Mouse (Mus musculus) lung, postnatal 0 days (tissue): ENCODE results near the gene Nod2. TPM values are rescaled to one million over a fixed set of nuclear protein-coding genes. Genes with fewer than 3 reads are reported as not detected.

Source experiments
- ATAC-seq: fragments of 200-750 bp; cut with Nextera tagmentation; 2 replicates; pipeline ENCODE4 v1.8.0; 2017; ENCODE audit warnings: moderate library complexity
- DNase-seq: peaks from one replicate; pipeline ENCODE4 v3.0.0-alpha.2; 2016; ENCODE audit warnings: low spot score
- H3K27ac ChIP-seq: fragments of 300-500 bp; sonication (generic); 2 replicates; pipeline ENCODE4 v1.5.1; 2014; ENCODE audit warnings: antibody characterized with exemption, mild to moderate bottlenecking, low read length, mixed read lengths
- H3K27me3 ChIP-seq: fragments of 300-500 bp; sonication (generic); replicated peaks from 2 replicates; pipeline ENCODE4 v1.6.1; 2014; ENCODE audit warnings: low read length, mixed read lengths; ENCODE audit not compliant: insufficient read depth
- H3K36me3 ChIP-seq: fragments of 300-500 bp; sonication (generic); 2 replicates; pipeline ENCODE4 v1.6.1; 2014; ENCODE audit warnings: low read length, mixed read lengths; ENCODE audit not compliant: insufficient read depth
- H3K4me1 ChIP-seq: fragments of 300-500 bp; sonication (generic); 2 replicates; pipeline ENCODE4 v1.6.1; 2014; ENCODE audit warnings: antibody characterized with exemption, low read depth, low read length, mixed read lengths; ENCODE audit not compliant: insufficient read depth
- H3K4me2 ChIP-seq: fragments of 300-500 bp; sonication (generic); replicated peaks from 2 replicates; pipeline ENCODE4 v1.6.1; 2014; ENCODE audit warnings: low read depth, mild to moderate bottlenecking, low read length, moderate library complexity, mixed read lengths
- H3K4me3 ChIP-seq: fragments of 300-500 bp; sonication (generic); 2 replicates; pipeline ENCODE4 v1.5.1; 2014; ENCODE audit warnings: low read depth, low read length
- H3K9ac ChIP-seq: fragments of 300-500 bp; sonication (generic); replicated peaks from 2 replicates; pipeline ENCODE4 v1.6.1; 2014; ENCODE audit warnings: low read depth, mild to moderate bottlenecking
- H3K9me3 ChIP-seq: fragments of 300-500 bp; sonication (generic); 2 replicates; pipeline ENCODE4 v1.6.1; 2016; ENCODE audit warnings: low read length, mixed read lengths
- CTCF ChIP-seq: IDR thresholded peaks from 2 replicates; pipeline ENCODE4 v1.5.1; 2016; ENCODE audit warnings: antibody characterized with exemption, mild to moderate bottlenecking
- EP300 ChIP-seq: IDR thresholded peaks from 2 replicates; pipeline ENCODE4 v1.6.1; 2016; ENCODE audit warnings: antibody characterized with exemption, mild to moderate bottlenecking, control low read depth
- WGBS: fragments of 180-500 bp; shearing (Covaris S2); extraction: QIAGEN DNeasy Blood & Tissue Kit; methylation state at CpG from one replicate; pipeline ENCODE4 v1.1.7; 2014; 5-methylcytosine and 5-hydroxymethylcytosine counted together
- polyA plus RNA-seq: library from polyadenylated mRNA; unstranded; fragments of >200 nt; fragmentation: Nextera tagmentation; extraction: Ambion mirVana; gene quantifications from 2 replicates; pipeline ENCODE4 v1.2.1, GENCODE M21; 2015

The Nod2 gene
- polyA plus RNA-seq, 1 experiment from 2014 or later = 0.27 TPM

DNA sequence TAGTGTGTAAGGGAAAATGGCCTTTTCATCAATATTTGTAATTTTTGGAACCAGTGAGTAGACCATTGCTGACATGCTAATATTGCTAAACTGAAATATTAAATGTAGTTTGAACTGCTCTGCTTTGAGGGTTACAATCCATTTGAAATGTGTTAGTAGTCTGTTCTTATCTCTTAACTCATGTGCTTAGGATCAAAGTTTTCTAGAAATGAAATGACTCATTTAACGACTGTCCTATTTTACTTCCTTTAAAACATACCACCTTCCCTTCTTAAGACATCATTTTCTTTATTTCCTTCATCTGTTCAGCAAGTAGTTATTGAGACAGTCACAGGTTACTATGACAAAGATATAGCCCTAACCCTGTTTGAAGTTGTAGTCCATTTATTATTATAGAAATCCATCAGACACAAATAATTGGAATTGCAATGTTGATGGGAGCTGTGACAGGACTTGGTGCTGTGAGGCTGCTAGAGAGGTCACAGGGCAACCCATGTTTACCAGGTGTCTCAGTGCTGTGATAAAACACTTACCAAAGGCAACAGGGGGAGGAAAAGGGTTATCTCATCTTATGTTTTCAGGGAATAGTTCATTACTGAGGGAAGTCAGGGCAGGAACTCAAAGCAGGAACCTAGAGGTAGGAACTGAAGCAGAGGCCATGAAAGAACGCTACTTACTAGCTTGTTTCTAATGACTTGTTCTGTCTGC, 76.3 kb downstream of the Nod2 start:
- TF ChIP-seq EP300 (no peak), CTCF (no peak)
- WGBS = 94% methylated on average over 2 of the region's 2 CpGs
- peaks cover 2% of the 10 kb centered on the region; the same call in 1 of the 2 replicates for H3K36me3 ChIP-seq

More for the DNA sequence above, 76.3 kb downstream of the Nod2 start:
- no peak for ATAC-seq
- H3K4me1 ChIP-seq = no peaks in the 10 kb centered on the region
- H3K9ac ChIP-seq = no peak overlapping the region
- no peaks in the 10 kb centered on the region for H3K9me3 ChIP-seq
- no peaks in the 10 kb centered on the region for H3K27me3 ChIP-seq
- H3K4me2 ChIP-seq = no peak overlapping the region
- no peak overlapping the region for H3K4me3 ChIP-seq
- no peak overlapping the region for H3K27ac ChIP-seq
- no peak for DNase-seq

Other genes with a start within 250 kb of the Nod2 start
- gene Nkd1, start 126.0 kb upstream of the Nod2 start, polyA plus RNA-seq = 113 and 123 TPM in 2 replicates
- gene Snx20, start 11.2 kb upstream of the Nod2 start, polyA plus RNA-seq = 5.4 and 6.5 TPM in 2 replicates
- 9.5 and 11.4 TPM in 2 replicates for gene Cyld, start 49.7 kb downstream of the Nod2 start, polyA plus RNA-seq